ENCODE assay signal across 14 mouse cellular contexts in the genomic region with DNA sequence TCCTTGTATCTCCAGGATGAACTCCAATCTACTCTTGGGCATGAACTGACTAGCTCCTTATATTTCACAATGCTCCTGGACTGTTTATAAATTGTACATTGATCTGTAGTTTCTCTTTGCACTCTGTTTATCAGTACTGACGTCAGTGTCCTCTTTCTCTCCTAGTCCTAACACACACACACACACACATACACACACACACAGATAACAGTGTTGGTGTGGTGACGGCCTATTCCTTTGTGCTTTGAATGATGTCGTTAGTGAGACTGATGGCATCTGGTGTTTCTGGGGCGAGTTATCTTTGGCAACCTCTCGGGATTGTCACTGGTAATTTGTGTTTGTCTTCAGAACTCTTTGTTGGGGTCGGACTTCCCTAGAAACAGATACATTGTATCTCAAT. TPM values are rescaled to one million over a fixed set of nuclear protein-coding genes. Genes with fewer than 3 reads are reported as not detected.
DNase-seq lines count a peak whose midpoint lies in the region; ATAC-seq and TF ChIP-seq lines count a peak whose summit lies in the region.
"Had no signal": no experiment of that assay in that cellular context is flagged by ENCODE, and none has a peak within 500 bp of the region (broad histone marks: within the 10 kb centered on the region; RNA-seq: fewer than 3 reads in every experiment).

No protein-coding gene starts in this region.

- intact Hi-C loops in heart, postnatal 25 days (cut with DNase I) = no loop called here

- H3K27ac ChIP-seq in midbrain, postnatal 0 days (ENCODE audit: low read depth, low read length) = no peak overlapping the region
- no peak overlapping the region for H3K27ac ChIP-seq in midbrain, embryonic 16.5 days (ENCODE audit: low read length)
- no peak overlapping the region for H3K27ac ChIP-seq in lung, postnatal 0 days (ENCODE audit: low read length)
- H3K27ac ChIP-seq in layer of hippocampus, adult 2 months = no peak overlapping the region
- H3K27ac ChIP-seq: limb, embryonic 10.5 days; liver, embryonic 15.5 days had no signal

- TF ChIP-seq CTCF in midbrain, postnatal 0 days (IDR thresholded peaks at IDR 0.05) = no peak
- no peak for TF ChIP-seq CTCF in lung, postnatal 0 days (IDR thresholded peaks at IDR 0.05)
- no peak for TF ChIP-seq CTCF in layer of hippocampus, adult 2 months (conservative IDR thresholded peaks at IDR 0.05)

- no peak overlapping the region for H3K4me3 ChIP-seq in midbrain, postnatal 0 days (ENCODE audit: low read depth, low read length)
- H3K4me3 ChIP-seq in midbrain, embryonic 16.5 days (ENCODE audit: low read depth, low read length) = no peak overlapping the region
- H3K4me3 ChIP-seq in lung, postnatal 0 days (ENCODE audit: low read depth, low read length) = no peak overlapping the region
- H3K4me3 ChIP-seq in layer of hippocampus, adult 2 months = no peak overlapping the region
- H3K4me3 ChIP-seq: limb, embryonic 10.5 days; liver, embryonic 15.5 days had no signal

- peak; percentile 61; the same call in 1 of the 2 replicates for TF ChIP-seq EP300 in lung, postnatal 0 days (IDR thresholded peaks at IDR 0.05)

- H3K9me3 ChIP-seq in midbrain, postnatal 0 days (ENCODE audit: low read length) = no peaks in the 10 kb centered on the region
- no peaks in the 10 kb centered on the region for H3K9me3 ChIP-seq in midbrain, embryonic 16.5 days (replicated peaks; ENCODE audit: control insufficient read depth, low read length, poor library complexity, severe bottlenecking)
- no peaks in the 10 kb centered on the region for H3K9me3 ChIP-seq in lung, postnatal 0 days (ENCODE audit: low read length)
- H3K9me3 ChIP-seq: limb, embryonic 10.5 days; liver, embryonic 15.5 days had no signal

- H3K9ac ChIP-seq in midbrain, postnatal 0 days (replicated peaks; ENCODE audit: low read length, poor library complexity, severe bottlenecking) = no peak overlapping the region
- H3K9ac ChIP-seq in midbrain, embryonic 16.5 days (ENCODE audit: low read depth, low read length) = no peak overlapping the region
- no peak overlapping the region for H3K9ac ChIP-seq in lung, postnatal 0 days (replicated peaks; ENCODE audit: low read depth)
- H3K9ac ChIP-seq: liver, embryonic 15.5 days had no signal

- peak; percentile 8 for DNase-seq in heart, postnatal 4 days
- DNase-seq in heart, postnatal 25 days (ENCODE audit: low spot score) = no peak
- DNase-seq in midbrain, postnatal 0 days (ENCODE audit: low spot score) = peak; percentile 22
- peak; percentile 54 for DNase-seq in lung, postnatal 0 days (ENCODE audit: low spot score)
- no peak for DNase-seq in spleen, adult 18-20 months
- no peak for DNase-seq in layer of hippocampus, adult 2 months (ENCODE audit: low spot score in 2 of 2)
- DNase-seq: cerebellum, adult 11-12 months; gastrocnemius, postnatal 36 days; right cerebral cortex, postnatal 14 days; thymus, adult 18-20 months had no signal

- H3K4me2 ChIP-seq in midbrain, postnatal 0 days (ENCODE audit: low read depth, low read length, poor library complexity, severe bottlenecking) = no peak overlapping the region
- H3K4me2 ChIP-seq in midbrain, embryonic 16.5 days (ENCODE audit: low read length) = no peak overlapping the region
- no peak overlapping the region for H3K4me2 ChIP-seq in lung, postnatal 0 days (replicated peaks; ENCODE audit: low read depth, low read length)
- H3K4me2 ChIP-seq: liver, embryonic 15.5 days had no signal

- H3K36me3 ChIP-seq in midbrain, postnatal 0 days (ENCODE audit: insufficient read depth, low read length) = no peaks in the 10 kb centered on the region
- H3K36me3 ChIP-seq in midbrain, embryonic 16.5 days (ENCODE audit: control insufficient read depth, insufficient read depth, low read length) = no peaks in the 10 kb centered on the region
- H3K36me3 ChIP-seq in lung, postnatal 0 days (ENCODE audit: insufficient read depth, low read length) = no peaks in the 10 kb centered on the region
- H3K36me3 ChIP-seq: limb, embryonic 10.5 days; liver, embryonic 15.5 days had no signal

- H3K27me3 ChIP-seq in midbrain, postnatal 0 days (ENCODE audit: insufficient read depth, low read length) = no peaks in the 10 kb centered on the region
- H3K27me3 ChIP-seq in midbrain, embryonic 16.5 days (ENCODE audit: control insufficient read depth, insufficient read depth, low read depth, low read length) = no peaks in the 10 kb centered on the region
- no peaks in the 10 kb centered on the region for H3K27me3 ChIP-seq in lung, postnatal 0 days (replicated peaks; ENCODE audit: insufficient read depth, low read length)
- H3K27me3 ChIP-seq: liver, embryonic 15.5 days; Patski had no signal

- no peak for ATAC-seq in midbrain, postnatal 0 days (ENCODE audit: low FRiP score)
- no peak for ATAC-seq in midbrain, embryonic 16.5 days
- ATAC-seq in lung, postnatal 0 days = peak; percentile 37; the same call in 1 of the 2 replicates
- ATAC-seq: Patski had no signal

- WGBS in midbrain, postnatal 0 days = 47% methylated on average over 6 of the region's 6 CpGs
- 51% methylated on average over 6 of the region's 6 CpGs for WGBS in midbrain, embryonic 16.5 days
- 31% methylated on average over 6 of the region's 6 CpGs for WGBS in lung, postnatal 0 days

- no peaks in the 10 kb centered on the region for H3K4me1 ChIP-seq in midbrain, postnatal 0 days (ENCODE audit: insufficient read depth, low read length)
- no peaks in the 10 kb centered on the region; the same call in 1 of the 2 replicates for H3K4me1 ChIP-seq in midbrain, embryonic 16.5 days (ENCODE audit: control insufficient read depth, insufficient read depth, low read length)
- no peaks in the 10 kb centered on the region for H3K4me1 ChIP-seq in lung, postnatal 0 days (ENCODE audit: insufficient read depth, low read depth, low read length)
- H3K4me1 ChIP-seq: limb, embryonic 10.5 days; liver, embryonic 15.5 days had no signal

RNA-seq across cellular contexts. Expression of a gene that starts 50.0 kb away (rescaled TPM):
- 10 to 100 TPM; 95.2 to 98.9 TPM for total RNA-seq in heart, postnatal 4 days (2021)
- 10 to 100 TPM; 47.3 to 47.7 TPM for total RNA-seq in heart, postnatal 25 days (2021)
- total RNA-seq in midbrain, postnatal 0 days (2014; rRNA removed) = 36.2 and 38.6 TPM in 2 replicates
- polyA plus RNA-seq in midbrain, postnatal 0 days (2015; fragmentation: Nextera tagmentation; extraction: Ambion mirVana) = 40.4 and 40.8 TPM in 2 replicates
- polyA plus RNA-seq in midbrain, embryonic 16.5 days (2015; fragmentation: Nextera tagmentation; extraction: Ambion mirVana) = 41.7 and 43.7 TPM in 2 replicates
- polyA plus RNA-seq in lung, postnatal 0 days (2015; fragmentation: Nextera tagmentation; extraction: Ambion mirVana) = 156 and 168 TPM in 2 replicates
- total RNA-seq in layer of hippocampus, adult 2 months (2021) = 10 to 100 TPM; 12.1 to 17.5 TPM

Comparison
In these comparisons a context has a peak if more than half of its experiments do, and no peak if none do; other contexts are left out.
1. DNase-seq: peak in heart, postnatal 4 days (single experiment), midbrain, postnatal 0 days (single experiment) and lung, postnatal 0 days (single experiment); none in heart, postnatal 25 days (single experiment), spleen, adult 18-20 months (0 of 2) and layer of hippocampus, adult 2 months (0 of 2).